Mouse (Mus musculus): ENCODE measurements around the gene Klhl25. TPM values are rescaled to one million over a fixed set of nuclear protein-coding genes. Genes with fewer than 3 reads are reported as not detected.
A peak's percentile ranks its signal among the peaks of the same experiment; 100 is the strongest.

The Klhl25 gene
- total and polyA plus RNA-seq, 3 experiments = 11.0 to 14.2 (median 12.9) TPM

GRCm38 (mm10) chr7:75820687-75821086 lies 27.4 kb upstream of the Klhl25 start (continued):
- TF ChIP-seq ETS1 (conservative IDR thresholded peaks at IDR 0.05; ENCODE audit: low read depth, low read length) (0 out of 2 replicates have a peak, but pooled peaks have one; percentile 13), NELFE (IDR thresholded peaks at IDR 0.05; ENCODE audit: low read depth, low read length) (0 out of 2 replicates have a peak, but pooled peaks have one; percentile 47), EP300 (IDR thresholded peaks at IDR 0.05; ENCODE audit: low read length) (no peak), ELF1 (IDR thresholded peaks at IDR 0.05; ENCODE audit: low read depth, low read length) (0 out of 2 replicates have a peak, but pooled peaks have one; percentile 20), HCFC1 (IDR thresholded peaks at IDR 0.05; ENCODE audit: low read depth, low read length) (no peak), KAT2A (IDR thresholded peaks at IDR 0.05; ENCODE audit: insufficient replicate concordance, low read length) (no peak), TBP (conservative IDR thresholded peaks at IDR 0.05; ENCODE audit: low read depth, low read length) (peak; percentile 55; the same call in 1 of the 2 replicates), MAZ (IDR thresholded peaks at IDR 0.05; ENCODE audit: low read depth, low read length) (0 out of 2 replicates have a peak, but pooled peaks have one; percentile 34), MYC (IDR thresholded peaks at IDR 0.05; ENCODE audit: low read depth, low read length) (no peak), MAFK (IDR thresholded peaks at IDR 0.05; ENCODE audit: insufficient replicate concordance, low read length) (no peak), POLR2AphosphoS2 (IDR thresholded peaks at IDR 0.05; ENCODE audit: low read depth, low read length) (no peak)

GRCm38 (mm10) chr7:75822087-75822668 lies 25.9 kb upstream of the Klhl25 start:
- dilution Hi-C loops (cut with MboI; ENCODE audit: extremely low pct_ligation_motif_present, extremely low pct_unique_long_range_greater_than_20kb, low sequenced_read_pairs) (loop anchor here (10.0 kb wide), 1 partner anchor 57 kb away; no protein-coding TSS in a partner anchor), in situ Hi-C loops (cut with MboI; ENCODE audit: low pct_ligation_motif_present, low pct_unique_long_range_greater_than_20kb, low sequenced_read_pairs) (no loop called here)
- H3K4me3 ChIP-seq (replicated peaks in 1 of 3; ENCODE audit: low read depth in 2 of 3, low read length in 2 of 3, poor library complexity in 1 of 3) = peak overlapping the region; percentile 33 to 53 (median 48)
- no peaks in the 10 kb centered on the region for H3K36me3 ChIP-seq (replicated peaks in 1 of 2; ENCODE audit: control insufficient read depth in 1 of 2, insufficient read depth in 1 of 2, low read length in 1 of 2)
- no peaks in the 10 kb centered on the region for H3K27me3 ChIP-seq (replicated peaks)
- DNase-seq (ENCODE audit: extremely low read depth) = peak; percentile 71
- peaks cover 11 to 43% of the 10 kb centered on the region in 2 experiments for H3K4me1 ChIP-seq (ENCODE audit: control insufficient read depth in 1 of 2, insufficient read depth in 2 of 2)
- peak overlapping the region; percentile 64 for H3K4me2 ChIP-seq (ENCODE audit: insufficient read depth, low read depth, poor library complexity, severe bottlenecking)
- peak overlapping the region; percentile 89 for H3K27ac ChIP-seq (ENCODE audit: insufficient read depth, low read depth)
- H3K9ac ChIP-seq (ENCODE audit: insufficient read depth, low read depth) = peak overlapping the region; percentile 78
- peaks cover 4% of the 10 kb centered on the region for H3K9me3 ChIP-seq (replicated peaks; ENCODE audit: low read length)
- TF ChIP-seq CTCF (conservative IDR thresholded peaks at IDR 0.05 in 1 of 2, IDR thresholded peaks at IDR 0.05 in 1 of 2; ENCODE audit: low read depth in 2 of 2, low read length in 2 of 2) = no peak
- peak; percentile 90 for TF ChIP-seq MXI1 (IDR thresholded peaks at IDR 0.05; ENCODE audit: low read depth, low read length)
- 0 out of 2 replicates have a peak, but pooled peaks have one; percentile 53 for TF ChIP-seq RCOR1 (conservative IDR thresholded peaks at IDR 0.05; ENCODE audit: low read depth, low read length)
- no peak for TF ChIP-seq E2F4 (IDR thresholded peaks at IDR 0.05; ENCODE audit: insufficient replicate concordance, low read depth, low read length)
- no peak for TF ChIP-seq EP300 (IDR thresholded peaks at IDR 0.05; ENCODE audit: low read length)
- TF ChIP-seq MAX (IDR thresholded peaks at IDR 0.05; ENCODE audit: low read length) = peak; percentile 91
- peak; percentile 41 for TF ChIP-seq USF1 (IDR thresholded peaks at IDR 0.05; ENCODE audit: low read depth, low read length)
- peak; percentile 35; the same call in 1 of the 2 replicates for TF ChIP-seq POLR2A (IDR thresholded peaks at IDR 0.05; ENCODE audit: low read depth, low read length)
- TF ChIP-seq ZMIZ1 (IDR thresholded peaks at IDR 0.05; ENCODE audit: low read depth, low read length) = peak; percentile 59; the same call in 1 of the 2 replicates
- TF ChIP-seq MYC (IDR thresholded peaks at IDR 0.05; ENCODE audit: low read depth, low read length) = peak; percentile 80
- TF ChIP-seq IRF4 (IDR thresholded peaks at IDR 0.05; ENCODE audit: low read depth, low read length) = no peak
- no peak for TF ChIP-seq ZC3H11A (IDR thresholded peaks at IDR 0.05; ENCODE audit: low read depth, low read length)
- 0 out of 2 replicates have a peak, but pooled peaks have one; percentile 12 for TF ChIP-seq TCF12 (IDR thresholded peaks at IDR 0.05; ENCODE audit: low read depth, low read length)
- peak; percentile 77 for TF ChIP-seq SIN3A (IDR thresholded peaks at IDR 0.05; ENCODE audit: low read length)
- 0 out of 2 replicates have a peak, but pooled peaks have one; percentile 62 for TF ChIP-seq UBTF (IDR thresholded peaks at IDR 0.05; ENCODE audit: low read depth, low read length)
- TF ChIP-seq BHLHE40 (IDR thresholded peaks at IDR 0.05; ENCODE audit: low read depth, low read length) = peak; percentile 92
- peak; percentile 52; the same call in 1 of the 2 replicates for TF ChIP-seq ETS1 (conservative IDR thresholded peaks at IDR 0.05; ENCODE audit: low read depth, low read length)
- TF ChIP-seq TBP (conservative IDR thresholded peaks at IDR 0.05; ENCODE audit: low read depth, low read length) = 0 out of 2 replicates have a peak, but pooled peaks have one; percentile 33
- TF ChIP-seq MAZ (IDR thresholded peaks at IDR 0.05; ENCODE audit: low read depth, low read length) = no peak
- TF ChIP-seq CHD1 (IDR thresholded peaks at IDR 0.05; ENCODE audit: low read depth, low read length) = peak; percentile 76; the same call in 1 of the 2 replicates
- H3K79me2 ChIP-seq (replicated peaks; ENCODE audit: control insufficient read depth, extremely low read depth, insufficient read depth, poor library complexity, severe bottlenecking) = no peaks in the 10 kb centered on the region; the same call in 1 of the 2 replicates

Measured in CH12.LX (cell line).